21 mouse cellular contexts compared by ENCODE assay signal in the genomic region with DNA sequence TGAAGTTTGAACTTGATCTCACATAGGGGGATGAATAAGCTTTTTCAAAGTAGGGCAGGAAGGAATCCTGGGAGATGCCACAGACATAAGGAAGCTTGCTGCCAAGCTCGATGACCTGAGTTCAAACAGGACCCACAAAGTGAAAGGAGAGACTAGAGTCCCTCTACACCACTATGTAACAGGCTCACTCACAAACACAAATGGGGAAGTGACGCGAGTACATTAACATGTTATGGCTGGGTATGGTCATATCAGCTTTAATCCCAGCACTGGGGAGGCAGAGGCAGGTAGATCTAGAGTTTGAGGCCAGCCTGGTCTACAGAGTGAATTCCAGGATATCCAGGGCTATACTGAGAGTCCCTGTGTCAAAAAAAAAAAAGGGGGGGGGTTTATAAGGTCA. TPM values are rescaled to one million over a fixed set of nuclear protein-coding genes. Genes with fewer than 3 reads are reported as not detected.
A peak's percentile ranks its signal among the peaks of the same experiment; 100 is the strongest.
DNase-seq lines count a peak whose midpoint lies in the region; ATAC-seq lines count a peak whose summit lies in the region.
"Had no signal": no experiment of that assay in that cellular context is flagged by ENCODE, and none has a peak within 500 bp of the region (broad histone marks: within the 10 kb centered on the region; RNA-seq: fewer than 3 reads in every experiment).

No protein-coding gene starts in this region.

- no peak overlapping the region for H3K4me2 ChIP-seq in liver, embryonic 12.5 days
- H3K4me2 ChIP-seq in midbrain, embryonic 11.5 days, result no peak overlapping the region
- H3K4me2 ChIP-seq in midbrain, embryonic 16.5 days (ENCODE audit: low read length), result no peak overlapping the region

- H3K4me1 ChIP-seq in liver, embryonic 12.5 days, result peaks cover 74% of the 10 kb centered on the region
- H3K4me1 ChIP-seq in midbrain, embryonic 11.5 days (ENCODE audit: control insufficient read depth, insufficient read depth, low read length), result peaks cover 5% of the 10 kb centered on the region
- H3K4me1 ChIP-seq in midbrain, embryonic 16.5 days (ENCODE audit: control insufficient read depth, insufficient read depth, low read length), result peaks cover 11% of the 10 kb centered on the region

- no peak overlapping the region for H3K4me3 ChIP-seq in liver, embryonic 12.5 days
- H3K4me3 ChIP-seq in midbrain, embryonic 11.5 days (ENCODE audit: low read depth, low read length), result no peak overlapping the region
- H3K4me3 ChIP-seq in midbrain, embryonic 16.5 days (ENCODE audit: low read depth, low read length), result no peak overlapping the region

- H3K36me3 ChIP-seq in liver, embryonic 12.5 days, result peaks cover 21% of the 10 kb centered on the region
- H3K36me3 ChIP-seq in midbrain, embryonic 11.5 days (ENCODE audit: control insufficient read depth, insufficient read depth, low read length), result no peaks in the 10 kb centered on the region
- H3K36me3 ChIP-seq in midbrain, embryonic 16.5 days (ENCODE audit: control insufficient read depth, insufficient read depth, low read length), result no peaks in the 10 kb centered on the region
- H3K36me3 ChIP-seq: stomach, embryonic 15.5 days had no signal

- H3K9me3 ChIP-seq in liver, embryonic 12.5 days (replicated peaks), result no peaks in the 10 kb centered on the region
- no peaks in the 10 kb centered on the region for H3K9me3 ChIP-seq in midbrain, embryonic 11.5 days (ENCODE audit: control insufficient read depth, low read length)
- no peaks in the 10 kb centered on the region for H3K9me3 ChIP-seq in midbrain, embryonic 16.5 days (replicated peaks; ENCODE audit: control insufficient read depth, low read length, poor library complexity, severe bottlenecking)
- H3K9me3 ChIP-seq: heart, embryonic 13.5 days; stomach, embryonic 15.5 days had no signal

- H3K27ac ChIP-seq in liver, embryonic 12.5 days, result peak overlapping the region; percentile 86
- no peak overlapping the region for H3K27ac ChIP-seq in midbrain, embryonic 11.5 days (ENCODE audit: low read depth, low read length)
- H3K27ac ChIP-seq in midbrain, embryonic 16.5 days (ENCODE audit: low read length), result no peak overlapping the region

- H3K27me3 ChIP-seq in liver, embryonic 12.5 days (replicated peaks), result no peaks in the 10 kb centered on the region
- H3K27me3 ChIP-seq in midbrain, embryonic 11.5 days (ENCODE audit: control insufficient read depth, insufficient read depth, low read length), result no peaks in the 10 kb centered on the region
- H3K27me3 ChIP-seq in midbrain, embryonic 16.5 days (ENCODE audit: control insufficient read depth, insufficient read depth, low read depth, low read length), result no peaks in the 10 kb centered on the region
- H3K27me3 ChIP-seq: heart, embryonic 13.5 days; stomach, embryonic 15.5 days had no signal

- no peak for ATAC-seq in liver, embryonic 12.5 days
- ATAC-seq in midbrain, embryonic 11.5 days (ENCODE audit: low FRiP score), result no peak
- ATAC-seq in midbrain, embryonic 16.5 days, result no peak
- peak; percentile 30; the same call in 1 of the 2 replicates for ATAC-seq in granulocyte monocyte progenitor cell, adult 5-6 weeks (replicated peaks; ENCODE audit: poor library complexity, severe bottlenecking)
- 0 out of 2 replicates have a peak, but pooled peaks have one; percentile 47 for ATAC-seq in monocyte, adult 5-6 weeks (replicated peaks; ENCODE audit: insufficient number of reproducible peaks, low FRiP score, low TSS enrichment, poor library complexity, severe bottlenecking)
- ATAC-seq: CD4-positive, CD25-positive, alpha-beta regulatory T cell, adult 4 months had no signal

- WGBS in liver, embryonic 12.5 days (ENCODE audit: insufficient replicate concordance), result 73% methylated on average over 3 of the region's 3 CpGs
- 89% methylated on average over 3 of the region's 3 CpGs for WGBS in midbrain, embryonic 11.5 days
- 93% methylated on average over 3 of the region's 3 CpGs for WGBS in midbrain, embryonic 16.5 days

- H3K9ac ChIP-seq in liver, embryonic 12.5 days, result no peak overlapping the region
- no peak overlapping the region for H3K9ac ChIP-seq in midbrain, embryonic 11.5 days (ENCODE audit: low read length)
- no peak overlapping the region for H3K9ac ChIP-seq in midbrain, embryonic 16.5 days (ENCODE audit: low read depth, low read length)
- H3K9ac ChIP-seq: stomach, embryonic 15.5 days had no signal

- no peak for DNase-seq in liver
- peak; percentile 70 for DNase-seq in midbrain, embryonic 11.5 days (ENCODE audit: low spot score, missing footprints)
- no peak for DNase-seq in frontal cortex, postnatal 14 days (ENCODE audit: low spot score in 2 of 2)
- no peak for DNase-seq in Muller cell, postnatal 12 days (ENCODE audit: inconsistent ontology term)
- DNase-seq: adrenal gland, adult 8-10 months; cerebellum, adult 2 months; cerebellum, postnatal 36 days; heart, postnatal 10 days; kidney, postnatal 14 days; layer of hippocampus, adult 9-11 months; lung, postnatal 4 days; right cerebral cortex, postnatal 14 days; thymus, adult 18-20 months; thymus, postnatal 25 days had no signal

RNA-seq across cellular contexts. Expression of a gene that starts 1.0 kb away (rescaled TPM):
- 44.1 and 46.7 TPM in 2 replicates for polyA plus RNA-seq in liver, embryonic 12.5 days (2016; fragmentation: Nextera tagmentation; extraction: Ambion mirVana)
- 32.8 and 33.3 TPM in 2 replicates for polyA plus RNA-seq in midbrain, embryonic 11.5 days (2014; fragmentation: Nextera tagmentation; extraction: Ambion mirVana)
- polyA plus RNA-seq in midbrain, embryonic 16.5 days (2015; fragmentation: Nextera tagmentation; extraction: Ambion mirVana), result 21.9 and 22.6 TPM in 2 replicates
- total RNA-seq in granulocyte monocyte progenitor cell, adult 5-6 weeks (2014; fragmentation: Nextera tagmentation), result 14.8 and 18.6 TPM in 2 replicates
- 2.9 and 8.1 TPM in 2 replicates for total RNA-seq in granulocyte monocyte progenitor cell, adult 5-6 weeks (2017)
- total RNA-seq in monocyte, adult 5-6 weeks (2017), result 4.2 to 10.8 TPM (median 6.1 TPM) in 3 replicates

RNA-seq across cellular contexts. Expression of a gene that starts 6.5 kb away (rescaled TPM):
- polyA plus RNA-seq in liver, embryonic 12.5 days (2016; fragmentation: Nextera tagmentation; extraction: Ambion mirVana), result 32.6 and 33.7 TPM in 2 replicates
- polyA plus RNA-seq in midbrain, embryonic 11.5 days (2014; fragmentation: Nextera tagmentation; extraction: Ambion mirVana), result 16.8 and 19.2 TPM in 2 replicates
- 41.3 and 42.8 TPM in 2 replicates for polyA plus RNA-seq in midbrain, embryonic 16.5 days (2015; fragmentation: Nextera tagmentation; extraction: Ambion mirVana)
- 46.6 and 49.2 TPM in 2 replicates for total RNA-seq in granulocyte monocyte progenitor cell, adult 5-6 weeks (2014; fragmentation: Nextera tagmentation)
- total RNA-seq in granulocyte monocyte progenitor cell, adult 5-6 weeks (2017), result 28.7 and 58.6 TPM in 2 replicates
- total RNA-seq in monocyte, adult 5-6 weeks (2017), result 84.1 to 127 TPM (median 93.1 TPM) in 3 replicates

RNA-seq across cellular contexts. Expression of a gene that starts 10.3 kb away (rescaled TPM):
- 0.72 and 1.5 TPM in 2 replicates for polyA plus RNA-seq in liver, embryonic 12.5 days (2016; fragmentation: Nextera tagmentation; extraction: Ambion mirVana)
- polyA plus RNA-seq in midbrain, embryonic 11.5 days (2014; fragmentation: Nextera tagmentation; extraction: Ambion mirVana), result 17.5 and 18.5 TPM in 2 replicates
- 61.6 and 74.5 TPM in 2 replicates for polyA plus RNA-seq in midbrain, embryonic 16.5 days (2015; fragmentation: Nextera tagmentation; extraction: Ambion mirVana)
- total RNA-seq in granulocyte monocyte progenitor cell, adult 5-6 weeks (2014; fragmentation: Nextera tagmentation), result not detected in 2 replicates
- total RNA-seq in granulocyte monocyte progenitor cell, adult 5-6 weeks (2017), result not detected in 2 replicates
- 1.5 TPM in 1 of 3 replicates, not detected in the others for total RNA-seq in monocyte, adult 5-6 weeks (2017)

RNA-seq across cellular contexts. Expression of a gene that starts 43.5 kb away (rescaled TPM):
- polyA plus RNA-seq in liver, embryonic 12.5 days (2016; fragmentation: Nextera tagmentation; extraction: Ambion mirVana), result 107 and 110 TPM in 2 replicates
- polyA plus RNA-seq in midbrain, embryonic 11.5 days (2014; fragmentation: Nextera tagmentation; extraction: Ambion mirVana), result 119 and 132 TPM in 2 replicates
- 156 and 158 TPM in 2 replicates for polyA plus RNA-seq in midbrain, embryonic 16.5 days (2015; fragmentation: Nextera tagmentation; extraction: Ambion mirVana)
- total RNA-seq in granulocyte monocyte progenitor cell, adult 5-6 weeks (2014; fragmentation: Nextera tagmentation), result 70.4 and 96.2 TPM in 2 replicates
- 47.9 and 53.2 TPM in 2 replicates for total RNA-seq in granulocyte monocyte progenitor cell, adult 5-6 weeks (2017)
- 32.5 to 38.0 TPM (median 35.9 TPM) in 3 replicates for total RNA-seq in monocyte, adult 5-6 weeks (2017)

RNA-seq across cellular contexts. Expression of a gene that starts 48.1 kb away (rescaled TPM):
- polyA plus RNA-seq in liver, embryonic 12.5 days (2016; fragmentation: Nextera tagmentation; extraction: Ambion mirVana), result 24.6 and 25.0 TPM in 2 replicates
- polyA plus RNA-seq in midbrain, embryonic 11.5 days (2014; fragmentation: Nextera tagmentation; extraction: Ambion mirVana), result 10.1 and 10.8 TPM in 2 replicates
- polyA plus RNA-seq in midbrain, embryonic 16.5 days (2015; fragmentation: Nextera tagmentation; extraction: Ambion mirVana), result 7.7 and 7.8 TPM in 2 replicates
- 15.3 and 18.2 TPM in 2 replicates for total RNA-seq in granulocyte monocyte progenitor cell, adult 5-6 weeks (2014; fragmentation: Nextera tagmentation)
- 26.0 and 26.7 TPM in 2 replicates for total RNA-seq in granulocyte monocyte progenitor cell, adult 5-6 weeks (2017)
- 7.5 to 15.6 TPM (median 7.7 TPM) in 3 replicates for total RNA-seq in monocyte, adult 5-6 weeks (2017)

Comparison
In these comparisons a context has a peak if more than half of its experiments do, and no peak if none do; other contexts are left out.
1. ATAC-seq: peak in granulocyte monocyte progenitor cell, adult 5-6 weeks (single experiment) and monocyte, adult 5-6 weeks (single experiment); none in liver, embryonic 12.5 days (single experiment), midbrain, embryonic 11.5 days (single experiment) and midbrain, embryonic 16.5 days (single experiment).